Comparison of ENCODE assay signal across 19 mouse cellular contexts in genomic region chr8:108997334-108997733, GRCm38 (mm10).
DNase-seq lines count a peak whose midpoint lies in the region; ATAC-seq lines count a peak whose summit lies in the region.
"Had no signal": no experiment of that assay in that cellular context is flagged by ENCODE, and none has a peak within 500 bp of the region (broad histone marks: within the 10 kb centered on the region; RNA-seq: fewer than 3 reads in every experiment).

No protein-coding gene starts in this region.

- 56% methylated on average over 3 of the region's 3 CpGs for WGBS in hindbrain, embryonic 12.5 days
- 47% methylated on average over 3 of the region's 3 CpGs for WGBS in hindbrain, embryonic 14.5 days
- WGBS in midbrain, embryonic 12.5 days, result 50% methylated on average over 3 of the region's 3 CpGs
- 83% methylated on average over 3 of the region's 3 CpGs for WGBS in midbrain, embryonic 10.5 days
- 48% methylated on average over 3 of the region's 3 CpGs for WGBS in midbrain, embryonic 15.5 days

- H3K9me3 ChIP-seq in hindbrain, embryonic 12.5 days (replicated peaks), result no peaks in the 10 kb centered on the region
- H3K9me3 ChIP-seq in hindbrain, embryonic 14.5 days (ENCODE audit: control insufficient read depth, low read length), result no peaks in the 10 kb centered on the region
- H3K9me3 ChIP-seq in midbrain, embryonic 12.5 days, result no peaks in the 10 kb centered on the region
- H3K9me3 ChIP-seq in midbrain, embryonic 10.5 days (replicated peaks), result no peaks in the 10 kb centered on the region
- no peaks in the 10 kb centered on the region for H3K9me3 ChIP-seq in midbrain, embryonic 15.5 days
- H3K9me3 ChIP-seq: embryonic facial prominence, embryonic 10.5 days; hindbrain, embryonic 15.5 days; kidney, embryonic 15.5 days; liver, embryonic 15.5 days had no signal

- ATAC-seq in hindbrain, embryonic 12.5 days (ENCODE audit: low FRiP score), result no peak
- no peak for ATAC-seq in hindbrain, embryonic 14.5 days (ENCODE audit: low FRiP score)
- ATAC-seq in midbrain, embryonic 12.5 days (ENCODE audit: low FRiP score, low read depth), result no peak
- no peak for ATAC-seq in midbrain, embryonic 15.5 days (replicated peaks)

- no peaks in the 10 kb centered on the region for H3K36me3 ChIP-seq in hindbrain, embryonic 12.5 days
- H3K36me3 ChIP-seq in hindbrain, embryonic 14.5 days (replicated peaks; ENCODE audit: control insufficient read depth, insufficient read depth), result no peaks in the 10 kb centered on the region
- H3K36me3 ChIP-seq in midbrain, embryonic 12.5 days, result no peaks in the 10 kb centered on the region
- no peaks in the 10 kb centered on the region for H3K36me3 ChIP-seq in midbrain, embryonic 10.5 days
- no peaks in the 10 kb centered on the region for H3K36me3 ChIP-seq in midbrain, embryonic 15.5 days (replicated peaks)
- H3K36me3 ChIP-seq: embryonic facial prominence, embryonic 10.5 days; hindbrain, embryonic 15.5 days; kidney, embryonic 15.5 days; liver, embryonic 15.5 days had no signal

- no peak for DNase-seq in hindbrain, embryonic 14.5 days (ENCODE audit: low spot score)
- DNase-seq in midbrain, embryonic 10.5 days (ENCODE audit: low spot score), result no peak
- DNase-seq in brain, embryonic 18.5 days (ENCODE audit: low read depth, low spot score), result peak; percentile 14
- no peak for DNase-seq in embryo, embryonic 11 days
- DNase-seq: adrenal gland, postnatal 10 days; cerebellum, adult 8-10 months; gastrocnemius, postnatal 36 days; heart, postnatal 36 days; kidney, adult 11 months; kidney, postnatal 36 days; layer of hippocampus, postnatal 36 days had no signal

- peaks cover 3% of the 10 kb centered on the region; the same call in 1 of the 2 replicates for H3K4me1 ChIP-seq in hindbrain, embryonic 12.5 days
- H3K4me1 ChIP-seq in hindbrain, embryonic 14.5 days (replicated peaks; ENCODE audit: control insufficient read depth, insufficient read depth, low read length), result no peaks in the 10 kb centered on the region
- H3K4me1 ChIP-seq in midbrain, embryonic 12.5 days, result no peaks in the 10 kb centered on the region
- no peaks in the 10 kb centered on the region for H3K4me1 ChIP-seq in midbrain, embryonic 10.5 days
- peaks cover 8% of the 10 kb centered on the region for H3K4me1 ChIP-seq in midbrain, embryonic 15.5 days
- H3K4me1 ChIP-seq: hindbrain, embryonic 15.5 days; liver, embryonic 15.5 days had no signal

- H3K27me3 ChIP-seq in hindbrain, embryonic 12.5 days, result no peaks in the 10 kb centered on the region
- no peaks in the 10 kb centered on the region for H3K27me3 ChIP-seq in hindbrain, embryonic 14.5 days (ENCODE audit: control insufficient read depth, insufficient read depth, low read length)
- H3K27me3 ChIP-seq in midbrain, embryonic 12.5 days, result no peaks in the 10 kb centered on the region
- H3K27me3 ChIP-seq in midbrain, embryonic 10.5 days (ENCODE audit: low read depth, poor library complexity, severe bottlenecking), result no peaks in the 10 kb centered on the region
- no peaks in the 10 kb centered on the region for H3K27me3 ChIP-seq in midbrain, embryonic 15.5 days (replicated peaks)
- H3K27me3 ChIP-seq: hindbrain, embryonic 15.5 days; kidney, embryonic 15.5 days; liver, embryonic 15.5 days had no signal

- no peak overlapping the region for H3K9ac ChIP-seq in hindbrain, embryonic 12.5 days
- no peak overlapping the region for H3K9ac ChIP-seq in hindbrain, embryonic 14.5 days
- no peak overlapping the region for H3K9ac ChIP-seq in midbrain, embryonic 12.5 days (replicated peaks)
- no peak overlapping the region for H3K9ac ChIP-seq in midbrain, embryonic 15.5 days
- H3K9ac ChIP-seq: hindbrain, embryonic 15.5 days; kidney, embryonic 15.5 days; liver, embryonic 15.5 days had no signal

- no peak overlapping the region for H3K4me3 ChIP-seq in hindbrain, embryonic 12.5 days
- no peak overlapping the region for H3K4me3 ChIP-seq in hindbrain, embryonic 14.5 days (replicated peaks; ENCODE audit: low read length)
- no peak overlapping the region for H3K4me3 ChIP-seq in midbrain, embryonic 12.5 days
- H3K4me3 ChIP-seq in midbrain, embryonic 10.5 days, result no peak overlapping the region
- H3K4me3 ChIP-seq in midbrain, embryonic 15.5 days, result no peak overlapping the region
- H3K4me3 ChIP-seq: embryonic facial prominence, embryonic 10.5 days; hindbrain, embryonic 15.5 days; kidney, embryonic 15.5 days; liver, embryonic 15.5 days had no signal

- no peak overlapping the region for H3K4me2 ChIP-seq in hindbrain, embryonic 12.5 days (replicated peaks)
- no peak overlapping the region for H3K4me2 ChIP-seq in hindbrain, embryonic 14.5 days (replicated peaks)
- no peak overlapping the region for H3K4me2 ChIP-seq in midbrain, embryonic 12.5 days (replicated peaks)
- H3K4me2 ChIP-seq in midbrain, embryonic 15.5 days, result no peak overlapping the region
- H3K4me2 ChIP-seq: hindbrain, embryonic 15.5 days; kidney, embryonic 15.5 days; liver, embryonic 15.5 days had no signal

- H3K27ac ChIP-seq in hindbrain, embryonic 12.5 days, result peak overlapping the region; percentile 23; the same call in 1 of the 2 replicates
- no peak overlapping the region; the same call in 1 of the 2 replicates for H3K27ac ChIP-seq in hindbrain, embryonic 14.5 days
- peak overlapping the region; percentile 36; the same call in 1 of the 2 replicates for H3K27ac ChIP-seq in midbrain, embryonic 12.5 days (replicated peaks)
- no peak overlapping the region for H3K27ac ChIP-seq in midbrain, embryonic 10.5 days (replicated peaks)
- peak overlapping the region; percentile 58; the same call in 1 of the 2 replicates for H3K27ac ChIP-seq in midbrain, embryonic 15.5 days
- H3K27ac ChIP-seq: embryonic facial prominence, embryonic 10.5 days; hindbrain, embryonic 15.5 days; kidney, embryonic 15.5 days; liver, embryonic 15.5 days; macrophage had no signal

Comparison
In these comparisons a context has a peak if more than half of its experiments do, and no peak if none do; other contexts are left out.
1. H3K27ac ChIP-seq: peak in hindbrain, embryonic 12.5 days (single experiment), midbrain, embryonic 12.5 days (single experiment) and midbrain, embryonic 15.5 days (single experiment); none in hindbrain, embryonic 14.5 days (single experiment) and midbrain, embryonic 10.5 days (single experiment).